Mouse (Mus musculus) frontal cortex, postnatal 36 days (tissue): ENCODE results near the gene Mup13.
"Not testable (repeated sequence)": the region's sequence is repeated elsewhere in the genome, so short reads cannot be mapped to it uniquely, and the experiment has no call there.

Experiments
- DNase-seq, 2 experiments: peaks; one replicate each; pipeline ENCODE4 v3.0.0; 2022; ENCODE audit warnings: low spot score in 2 of 2

The Mup13 gene

DNA sequence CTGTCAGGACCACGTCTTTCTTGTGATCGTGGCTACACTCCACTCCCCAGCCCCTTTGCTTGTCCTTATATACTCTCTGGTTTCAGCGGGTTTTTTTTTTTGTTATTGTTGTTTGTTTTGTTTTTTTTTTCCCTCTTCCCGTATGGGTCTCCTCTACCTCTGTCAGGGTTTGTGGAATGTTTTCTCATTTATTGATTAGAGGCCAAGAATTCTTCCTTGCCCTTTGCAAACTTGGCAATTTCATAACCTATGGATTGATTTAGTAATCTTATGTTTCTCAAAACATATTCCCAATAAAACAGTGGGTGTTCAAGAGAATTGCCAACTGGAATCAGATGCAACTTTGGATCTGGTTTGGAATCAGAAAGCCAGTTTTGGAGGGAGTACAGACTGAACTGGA, at the start of gene Mup13:
Mup13 (minus strand) TSS at position 101 of the 400 bp plus-strand sequence.
- DNase-seq: not testable (repeated sequence)
